9 mouse cellular contexts compared by ENCODE assay signal in genomic region chr17:83956821-83957565, GRCm38 (mm10).
A peak's percentile ranks its signal among the peaks of the same experiment; 100 is the strongest.
DNase-seq lines count a peak whose midpoint lies in the region; ATAC-seq and TF ChIP-seq lines count a peak whose summit lies in the region.
"Had no signal": no experiment of that assay in that cellular context is flagged by ENCODE, and none has a peak within 500 bp of the region (broad histone marks: within the 10 kb centered on the region; RNA-seq: fewer than 3 reads in every experiment).

No protein-coding gene starts in this region.

- no peaks in the 10 kb centered on the region for H3K9me3 ChIP-seq in forebrain, embryonic 10.5 days
- no peaks in the 10 kb centered on the region for H3K9me3 ChIP-seq in forebrain, embryonic 15.5 days
- H3K9me3 ChIP-seq in intestine, embryonic 14.5 days (ENCODE audit: control insufficient read depth, low read length) = no peaks in the 10 kb centered on the region
- no peaks in the 10 kb centered on the region for H3K9me3 ChIP-seq in hindbrain, postnatal 0 days (ENCODE audit: low read length)

- ATAC-seq in forebrain, embryonic 15.5 days (replicated peaks) = no peak
- ATAC-seq in intestine, embryonic 14.5 days (replicated peaks; ENCODE audit: low FRiP score, low TSS enrichment, low read depth) = no peak
- ATAC-seq in hindbrain, postnatal 0 days = no peak

- no peak overlapping the region for H3K4me2 ChIP-seq in forebrain, embryonic 15.5 days (replicated peaks)
- no peak overlapping the region for H3K4me2 ChIP-seq in intestine, embryonic 14.5 days (ENCODE audit: low read length)
- no peak overlapping the region for H3K4me2 ChIP-seq in hindbrain, postnatal 0 days (ENCODE audit: low read depth, low read length)

- TF ChIP-seq POLR2A in liver, adult 2 months (IDR thresholded peaks at IDR 0.05; ENCODE audit: extremely low read depth, insufficient read depth, low read length) = no peak

- TF ChIP-seq CTCF in liver, adult 2 months (IDR thresholded peaks at IDR 0.05; ENCODE audit: low read depth, low read length) = no peak
- no peak for TF ChIP-seq CTCF in hindbrain, postnatal 0 days (IDR thresholded peaks at IDR 0.05; ENCODE audit: low read depth)

- H3K9ac ChIP-seq in forebrain, embryonic 15.5 days (replicated peaks) = no peak overlapping the region
- H3K9ac ChIP-seq in intestine, embryonic 14.5 days (ENCODE audit: low read length) = no peak overlapping the region
- no peak overlapping the region; the same call in 1 of the 2 replicates for H3K9ac ChIP-seq in liver, adult 2 months (ENCODE audit: low read depth, low read length)
- H3K9ac ChIP-seq in hindbrain, postnatal 0 days (replicated peaks; ENCODE audit: low read length) = no peak overlapping the region

- no peak overlapping the region for H3K4me3 ChIP-seq in forebrain, embryonic 10.5 days
- H3K4me3 ChIP-seq in forebrain, embryonic 15.5 days = no peak overlapping the region
- H3K4me3 ChIP-seq in intestine, embryonic 14.5 days (ENCODE audit: low read depth, low read length) = no peak overlapping the region
- H3K4me3 ChIP-seq in liver, adult 2 months (ENCODE audit: insufficient read depth, low read depth, low read length) = no peak overlapping the region
- no peak overlapping the region for H3K4me3 ChIP-seq in hindbrain, postnatal 0 days (ENCODE audit: low read length)

- peak overlapping the region; percentile 93 for H3K27ac ChIP-seq in forebrain, embryonic 10.5 days
- H3K27ac ChIP-seq in forebrain, embryonic 15.5 days (replicated peaks) = no peak overlapping the region
- peak overlapping the region; percentile 75 for H3K27ac ChIP-seq in intestine, embryonic 14.5 days (ENCODE audit: low read depth)
- H3K27ac ChIP-seq in liver, adult 2 months (replicated peaks; ENCODE audit: insufficient read depth, low read depth, low read length) = peak overlapping the region; percentile 4
- no peak overlapping the region for H3K27ac ChIP-seq in hindbrain, postnatal 0 days

- 46% methylated on average over 12 of the region's 12 CpGs for WGBS in forebrain, embryonic 10.5 days
- WGBS in forebrain, embryonic 15.5 days = 27% methylated on average over 12 of the region's 12 CpGs
- 42% methylated on average over 12 of the region's 12 CpGs for WGBS in intestine, embryonic 14.5 days
- 82% methylated on average over 12 of the region's 12 CpGs for WGBS in liver, adult 2 months
- 51% methylated on average over 12 of the region's 12 CpGs for WGBS in hindbrain, postnatal 0 days

- intact Hi-C loops in gastrocnemius, postnatal 36 days (cut with DNase I) = no loop called here

- DNase-seq in forebrain, embryonic 10.5 days (ENCODE audit: extremely low spot score, low spot score) = no peak
- peak; percentile 66 for DNase-seq in c-Kit-positive CD71-positive TER-119-negative erythroid progenitor cells, embryonic 14.5 days (ENCODE audit: low read depth)
- DNase-seq in intestine, embryonic 14.5 days (ENCODE audit: low spot score) = no peak
- no peak for DNase-seq in liver, adult 2 months (ENCODE audit: extremely low read depth, low read depth, low spot score)
- DNase-seq in right cerebral cortex, adult 2 months (ENCODE audit: low spot score in 2 of 2) = no peak
- DNase-seq in gastrocnemius, postnatal 36 days = no peak
- DNase-seq in hindbrain, postnatal 0 days (ENCODE audit: low spot score) = no peak
- DNase-seq: adrenal gland, adult 8-10 months had no signal

- peaks cover 49% of the 10 kb centered on the region for H3K27me3 ChIP-seq in forebrain, embryonic 10.5 days (ENCODE audit: poor library complexity, severe bottlenecking)
- no peaks in the 10 kb centered on the region for H3K27me3 ChIP-seq in forebrain, embryonic 15.5 days
- no peaks in the 10 kb centered on the region for H3K27me3 ChIP-seq in intestine, embryonic 14.5 days (replicated peaks; ENCODE audit: control insufficient read depth, insufficient read depth, low read length)
- H3K27me3 ChIP-seq in liver, adult 2 months (ENCODE audit: control insufficient read depth, insufficient read depth, low read length) = no peaks in the 10 kb centered on the region
- no peaks in the 10 kb centered on the region for H3K27me3 ChIP-seq in hindbrain, postnatal 0 days (ENCODE audit: insufficient read depth, low read length)

- H3K4me1 ChIP-seq in forebrain, embryonic 10.5 days = peaks cover 84% of the 10 kb centered on the region
- H3K4me1 ChIP-seq in forebrain, embryonic 15.5 days = peaks cover 36% of the 10 kb centered on the region
- H3K4me1 ChIP-seq in intestine, embryonic 14.5 days (replicated peaks; ENCODE audit: control insufficient read depth, insufficient read depth, low read length) = peaks cover 79% of the 10 kb centered on the region
- H3K4me1 ChIP-seq in liver, adult 2 months (ENCODE audit: control insufficient read depth, insufficient read depth, low read length) = 0 out of 2 replicates have a peak, but pooled peaks cover 5% of the 10 kb centered on the region
- H3K4me1 ChIP-seq in hindbrain, postnatal 0 days (ENCODE audit: insufficient read depth, low read length) = peaks cover 22% of the 10 kb centered on the region; the same call in 1 of the 2 replicates

- H3K36me3 ChIP-seq in forebrain, embryonic 10.5 days (replicated peaks) = no peaks in the 10 kb centered on the region
- no peaks in the 10 kb centered on the region for H3K36me3 ChIP-seq in forebrain, embryonic 15.5 days
- no peaks in the 10 kb centered on the region for H3K36me3 ChIP-seq in intestine, embryonic 14.5 days (ENCODE audit: control insufficient read depth, insufficient read depth, low read length)
- H3K36me3 ChIP-seq in liver, adult 2 months (ENCODE audit: control insufficient read depth, insufficient read depth, low read length) = no peaks in the 10 kb centered on the region
- no peaks in the 10 kb centered on the region for H3K36me3 ChIP-seq in hindbrain, postnatal 0 days (ENCODE audit: insufficient read depth, low read length)

- no peaks in the 10 kb centered on the region for H3K79me2 ChIP-seq in liver, adult 2 months (ENCODE audit: control insufficient read depth, insufficient read depth, low read length)

Comparison
In these comparisons a context has a peak if more than half of its experiments do, and no peak if none do; other contexts are left out.
1. H3K27ac ChIP-seq: peak in forebrain, embryonic 10.5 days (single experiment), intestine, embryonic 14.5 days (single experiment) and liver, adult 2 months (single experiment); none in forebrain, embryonic 15.5 days (single experiment) and hindbrain, postnatal 0 days (single experiment).